Mouse (Mus musculus): Measurements from ENCODE around the gene Jup.

- TF ChIP-seq POLR2A (IDR thresholded peaks at IDR 0.05; ENCODE audit: low read depth, low read length) (no peak), CTCF (IDR thresholded peaks at IDR 0.05; ENCODE audit: borderline replicate concordance, insufficient read depth, low read length) (no peak)
These were observed 2.4 kb upstream of the Jup start for GRCm38 (mm10) chr11:100399727-100400538.
